Mouse (Mus musculus): Measurements from ENCODE around the gene Pthlh. TPM values are rescaled to one million over a fixed set of nuclear protein-coding genes. Genes with fewer than 3 reads are reported as not detected.

Pthlh gene
- 1.2 TPM for polyA plus RNA-seq (2014; fragmentation: Illumina TruSeq; extraction: RNeasy Lipid Tissue Mini Kit (QIAGEN cat#74804))

GRCm38 (mm10) chr6:147263587-147264565 lies at the start of gene Pthlh:
TSS of gene Pthlh (minus strand) at chr6:147264183.

Other genes with a start within 250 kb of the Pthlh start
- gene Rep15, start 231.6 kb downstream of the Pthlh start, polyA plus RNA-seq (2014; fragmentation: Illumina TruSeq; extraction: RNeasy Lipid Tissue Mini Kit (QIAGEN cat#74804)) = 2.6 TPM
- gene Mrps35, start 221.4 kb downstream of the Pthlh start, polyA plus RNA-seq (2014; fragmentation: Illumina TruSeq; extraction: RNeasy Lipid Tissue Mini Kit (QIAGEN cat#74804)) = 15.3 TPM
- not detected for gene Mansc4, start 177.2 kb downstream of the Pthlh start, polyA plus RNA-seq (2014; fragmentation: Illumina TruSeq; extraction: RNeasy Lipid Tissue Mini Kit (QIAGEN cat#74804))
- 44.8 TPM for gene Klhl42, start 172.8 kb downstream of the Pthlh start, polyA plus RNA-seq (2014; fragmentation: Illumina TruSeq; extraction: RNeasy Lipid Tissue Mini Kit (QIAGEN cat#74804))
- gene Ccdc91, start 211.6 kb upstream of the Pthlh start, polyA plus RNA-seq (2014; fragmentation: Illumina TruSeq; extraction: RNeasy Lipid Tissue Mini Kit (QIAGEN cat#74804)) = 26.8 TPM

All from ovary, adult 10 weeks (tissue).